Mouse (Mus musculus): ENCODE data around the gene Acp2.

GRCm38 (mm10) chr2:91182405-91183147 lies 20.1 kb upstream of the Acp2 start:
- TF ChIP-seq POLR2A (IDR thresholded peaks at IDR 0.05; ENCODE audit: borderline replicate concordance, low read depth, low read length) = no peak
- TF ChIP-seq CTCF (IDR thresholded peaks at IDR 0.05; ENCODE audit: low read depth, low read length) = no peak

Data from bone marrow macrophage, adult 2 months (primary cell).